Mouse (Mus musculus) heart, embryonic 15.5 days (tissue): ENCODE data around the gene Tarbp1. TPM values are rescaled to one million over a fixed set of nuclear protein-coding genes. Genes with fewer than 3 reads are reported as not detected.

Experiments used
- ATAC-seq: fragments of 200-750 bp; cut with Nextera tagmentation; replicated peaks from 2 replicates; pipeline ENCODE4 v1.8.0; 2017; ENCODE audit warnings: low read depth, moderate TSS enrichment; ENCODE audit not compliant: insufficient number of reproducible peaks, insufficient read depth, low FRiP score
- H3K27ac ChIP-seq: fragments of 300-500 bp; sonication (generic); 2 replicates; pipeline ENCODE4 v1.5.1; 2015; ENCODE audit warnings: mild to moderate bottlenecking, inconsistent platforms
- H3K27me3 ChIP-seq: fragments of 300-500 bp; sonication (generic); 2 replicates; pipeline ENCODE4 v1.6.1; 2015; ENCODE audit warnings: inconsistent platforms
- H3K36me3 ChIP-seq: fragments of 300-500 bp; sonication (generic); 2 replicates; pipeline ENCODE4 v1.6.1; 2015; ENCODE audit warnings: mild to moderate bottlenecking, inconsistent platforms
- H3K4me1 ChIP-seq: fragments of 300-500 bp; sonication (generic); replicated peaks from 2 replicates; pipeline ENCODE4 v1.6.1; 2015; ENCODE audit warnings: inconsistent platforms
- H3K4me2 ChIP-seq: fragments of 300-500 bp; sonication (generic); 2 replicates; pipeline ENCODE4 v1.6.1; 2015; ENCODE audit warnings: inconsistent platforms, mild to moderate bottlenecking, moderate library complexity
- H3K4me3 ChIP-seq: fragments of 300-500 bp; sonication (generic); 2 replicates; pipeline ENCODE4 v1.5.1; 2015; ENCODE audit warnings: mild to moderate bottlenecking, inconsistent platforms
- H3K9ac ChIP-seq: fragments of 300-500 bp; sonication (generic); 2 replicates; pipeline ENCODE4 v1.6.1; 2015; ENCODE audit warnings: mild to moderate bottlenecking, inconsistent platforms
- H3K9me3 ChIP-seq: fragments of 300-500 bp; sonication (generic); replicated peaks from 2 replicates; pipeline ENCODE4 v1.6.1; 2016; ENCODE audit warnings: inconsistent platforms
- WGBS: fragments of 180-500 bp; shearing (Covaris S2); methylation state at CpG from one replicate; pipeline ENCODE4 v1.1.7; 2015; ENCODE audit warnings: mixed read lengths; 5-methylcytosine and 5-hydroxymethylcytosine counted together
- polyA plus RNA-seq: library from polyadenylated mRNA; unstranded; fragments of >200 nt; fragmentation: Nextera tagmentation; extraction: Ambion mirVana; gene quantifications from 2 replicates; pipeline ENCODE4 v1.2.1, GENCODE M21; 2015

The Tarbp1 gene
- polyA plus RNA-seq, 1 experiment from 2014 or later: 1.0 TPM

DNA sequence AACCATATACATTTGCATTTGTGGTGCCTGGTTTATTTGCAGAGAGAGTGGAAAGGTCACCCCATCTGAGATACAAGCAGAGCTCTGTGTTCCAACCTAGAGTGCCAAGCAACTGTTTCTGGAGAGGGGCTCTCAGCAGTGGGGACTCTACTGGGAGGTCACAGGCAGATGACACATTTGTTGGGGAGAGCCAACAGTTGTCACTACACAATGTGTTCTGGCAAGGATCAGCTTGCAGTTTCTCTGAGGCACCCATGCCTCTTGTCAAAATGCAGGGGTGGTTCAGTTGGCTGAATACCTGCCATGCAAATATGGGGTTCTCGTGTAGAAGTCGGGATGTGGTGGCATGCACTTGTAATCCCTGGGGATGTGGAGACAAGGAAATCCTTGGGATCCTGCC lies 33.4 kb upstream of the Tarbp1 start:
- Histone ChIP-seq H3K9ac (no peak overlapping the region), H3K9me3 (no peaks in the 10 kb centered on the region), H3K4me3 (no peak overlapping the region), H3K4me2 (no peak overlapping the region), H3K27ac (no peak overlapping the region), H3K27me3 (no peaks in the 10 kb centered on the region), H3K4me1 (no peaks in the 10 kb centered on the region), H3K36me3 (no peaks in the 10 kb centered on the region)
- ATAC-seq: no peak
- 73% methylated on average over 2 of the region's 2 CpGs for WGBS

DNA sequence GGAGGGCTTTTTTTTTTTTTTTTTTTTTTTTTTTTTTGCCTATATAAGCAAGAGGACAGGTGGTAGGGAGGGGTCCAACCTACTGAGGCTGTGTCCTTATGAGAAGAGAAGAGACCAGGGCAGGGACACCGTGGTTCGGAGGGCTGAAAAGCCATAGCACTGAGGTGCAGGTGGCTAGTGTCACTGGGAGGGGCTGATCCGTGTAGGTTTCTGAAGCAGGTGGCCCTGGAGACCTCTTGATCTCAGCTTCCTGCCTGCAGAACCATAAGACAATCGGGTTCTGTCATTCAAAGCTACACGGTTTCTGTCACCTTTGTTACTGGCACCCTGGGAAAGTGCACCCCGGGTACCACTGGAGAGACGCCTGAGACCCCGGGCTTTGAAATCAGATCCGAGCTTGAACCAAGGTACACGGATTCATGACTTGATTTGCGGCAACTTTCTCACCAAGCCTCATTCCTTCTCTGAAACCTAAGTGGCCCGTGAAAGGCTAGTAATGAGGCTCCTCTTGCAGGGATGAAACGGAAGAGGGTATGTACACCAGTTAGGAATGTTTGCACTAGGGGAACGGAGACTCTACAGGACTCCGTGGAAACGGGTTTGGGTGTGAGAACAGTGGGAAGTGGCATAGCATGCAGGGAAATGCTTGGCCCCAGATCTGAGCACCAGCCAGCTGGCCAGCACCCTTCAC lies 29.8 kb upstream of the Tarbp1 start:
- Histone ChIP-seq H3K4me3 (no peak overlapping the region), H3K4me2 (no peak overlapping the region), H3K27me3 (no peaks in the 10 kb centered on the region), H3K27ac (no peak overlapping the region), H3K9me3 (no peaks in the 10 kb centered on the region), H3K36me3 (no peaks in the 10 kb centered on the region), H3K4me1 (peaks cover 8% of the 10 kb centered on the region), H3K9ac (no peak overlapping the region)
- WGBS: 78% methylated on average over 16 of the region's 16 CpGs
- no peak for ATAC-seq

DNA sequence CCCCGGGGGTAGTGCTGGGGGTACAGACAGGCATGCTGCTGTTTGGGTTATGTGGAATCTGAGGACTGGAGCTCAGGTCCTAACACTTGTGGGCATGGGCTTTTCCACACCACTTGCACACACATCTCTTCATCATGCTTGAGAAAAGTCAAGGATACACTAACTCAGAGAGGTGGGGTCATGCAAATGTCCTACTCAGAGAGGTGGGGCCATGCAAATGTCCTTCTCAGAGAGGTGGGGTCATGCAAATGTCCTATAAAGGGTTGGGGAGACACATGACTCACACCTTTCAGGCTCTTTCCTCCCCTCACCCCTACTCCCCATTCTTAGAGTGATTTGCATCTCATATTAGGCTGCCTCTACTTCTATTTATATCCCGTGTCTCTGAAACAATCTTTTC lies 27.9 kb upstream of the Tarbp1 start:
- Histone ChIP-seq H3K27ac (no peak overlapping the region), H3K4me1 (peaks cover 20% of the 10 kb centered on the region), H3K9ac (no peak overlapping the region), H3K4me2 (no peak overlapping the region), H3K9me3 (no peaks in the 10 kb centered on the region), H3K4me3 (no peak overlapping the region), H3K27me3 (no peaks in the 10 kb centered on the region), H3K36me3 (no peaks in the 10 kb centered on the region)
- 35% methylated on average over 2 of the region's 2 CpGs for WGBS
- no peak for ATAC-seq

DNA sequence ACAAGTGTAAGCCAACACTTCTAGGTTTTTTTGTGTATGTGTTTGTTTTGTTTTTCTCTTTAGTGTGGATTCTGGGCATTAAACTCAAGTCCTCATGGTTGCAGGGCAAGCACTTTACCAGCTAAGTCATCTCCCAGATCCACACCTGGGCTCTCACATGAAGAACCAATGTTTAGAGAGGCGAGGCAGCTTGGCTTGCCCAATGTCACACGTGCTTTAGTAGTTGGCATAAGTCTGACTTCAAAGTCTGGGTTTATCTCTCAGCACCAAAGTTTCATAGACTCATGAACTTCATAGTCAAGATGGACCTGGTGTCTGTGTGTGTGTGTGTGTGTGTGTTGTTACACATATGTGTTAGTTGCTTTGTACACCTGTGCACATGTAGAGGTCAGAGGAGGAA lies 24.5 kb upstream of the Tarbp1 start:
- Histone ChIP-seq H3K4me2 (no peak overlapping the region), H3K4me1 (peaks cover 24% of the 10 kb centered on the region), H3K36me3 (no peaks in the 10 kb centered on the region), H3K4me3 (no peak overlapping the region), H3K9ac (no peak overlapping the region), H3K27me3 (no peaks in the 10 kb centered on the region), H3K27ac (no peak overlapping the region), H3K9me3 (no peaks in the 10 kb centered on the region)
- 92% methylated on average over 2 of the region's 2 CpGs for WGBS
- no peak for ATAC-seq

DNA sequence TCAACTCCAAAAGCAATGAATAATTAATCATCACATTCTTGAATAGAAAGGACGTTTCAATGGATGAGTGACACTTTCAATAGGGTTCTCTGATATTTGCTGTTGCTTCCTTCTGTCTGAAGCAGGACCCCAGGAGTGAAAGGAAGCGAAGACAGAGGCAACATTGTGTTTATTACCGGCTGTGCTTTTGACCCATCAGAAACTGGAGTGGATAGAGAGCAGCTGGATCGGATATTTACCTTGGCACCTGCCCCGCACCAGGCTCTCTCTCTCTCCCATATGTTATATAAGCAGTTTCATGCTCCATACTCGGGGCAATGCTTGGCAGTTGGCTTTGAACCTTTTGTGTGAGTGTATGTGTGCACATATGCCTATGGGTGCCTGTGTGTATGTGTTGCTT lies 23.6 kb upstream of the Tarbp1 start:
- Histone ChIP-seq H3K4me1 (peaks cover 24% of the 10 kb centered on the region), H3K4me2 (no peak overlapping the region), H3K9me3 (no peaks in the 10 kb centered on the region), H3K4me3 (no peak overlapping the region), H3K27me3 (no peaks in the 10 kb centered on the region), H3K9ac (no peak overlapping the region), H3K36me3 (no peaks in the 10 kb centered on the region), H3K27ac (peak overlapping the region; percentile 83; the same call in 1 of the 2 replicates)
- WGBS: 49% methylated on average over 6 of the region's 6 CpGs
- no peak for ATAC-seq

DNA sequence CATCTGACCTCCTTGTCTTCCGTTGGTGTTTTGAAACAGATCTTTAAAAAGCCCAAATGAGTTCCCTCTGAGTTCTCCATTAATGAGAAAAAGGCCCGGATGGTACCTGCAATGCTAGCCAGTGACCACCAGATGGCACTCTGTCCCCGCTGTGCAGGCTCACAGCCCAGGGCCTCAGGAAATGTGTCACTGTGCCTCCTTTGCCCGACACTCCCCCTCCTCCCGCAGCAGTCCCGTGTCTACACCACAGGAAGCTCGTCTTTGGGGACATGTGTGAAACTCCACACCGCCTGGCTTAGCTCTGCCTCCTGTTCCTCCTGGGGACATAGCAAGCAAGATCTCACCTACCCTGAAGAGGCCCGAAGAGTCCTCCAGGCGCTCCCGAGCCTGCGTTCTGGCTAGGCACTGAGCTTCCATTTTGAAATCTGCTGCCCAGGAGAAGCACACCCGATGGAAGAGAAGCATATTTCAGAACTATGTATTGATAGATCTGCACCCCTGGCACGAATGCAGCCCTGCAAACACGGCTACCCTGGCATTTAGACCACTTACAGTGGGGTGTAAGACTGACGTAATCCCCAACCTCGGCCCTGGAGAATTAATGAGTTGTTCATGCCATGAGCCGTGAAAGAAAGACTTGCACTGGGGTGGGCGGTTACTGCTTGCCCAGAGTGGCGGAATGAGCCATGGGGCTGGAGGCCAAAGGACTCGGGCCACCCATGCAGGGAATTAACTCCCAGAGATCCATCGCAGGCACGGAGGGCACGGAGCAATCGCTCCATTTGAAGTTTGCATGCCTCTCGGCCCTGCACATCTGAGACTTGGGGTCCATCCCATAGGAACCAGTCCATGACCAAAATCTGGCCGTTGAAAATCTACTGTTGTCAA lies 22.9 kb upstream of the Tarbp1 start:
- 31% methylated on average over 27 of the region's 27 CpGs for WGBS
- no peaks in the 10 kb centered on the region for H3K27me3 ChIP-seq
- H3K36me3 ChIP-seq: no peaks in the 10 kb centered on the region
- H3K9ac ChIP-seq: peak overlapping the region; percentile 57
- peak overlapping the region; percentile 65 for H3K4me2 ChIP-seq
- no peaks in the 10 kb centered on the region for H3K9me3 ChIP-seq
- ATAC-seq: peak; percentile 89
- H3K4me1 ChIP-seq: peaks cover 20% of the 10 kb centered on the region
- peak overlapping the region; percentile 83 for H3K27ac ChIP-seq
- peak overlapping the region; percentile 40 for H3K4me3 ChIP-seq

DNA sequence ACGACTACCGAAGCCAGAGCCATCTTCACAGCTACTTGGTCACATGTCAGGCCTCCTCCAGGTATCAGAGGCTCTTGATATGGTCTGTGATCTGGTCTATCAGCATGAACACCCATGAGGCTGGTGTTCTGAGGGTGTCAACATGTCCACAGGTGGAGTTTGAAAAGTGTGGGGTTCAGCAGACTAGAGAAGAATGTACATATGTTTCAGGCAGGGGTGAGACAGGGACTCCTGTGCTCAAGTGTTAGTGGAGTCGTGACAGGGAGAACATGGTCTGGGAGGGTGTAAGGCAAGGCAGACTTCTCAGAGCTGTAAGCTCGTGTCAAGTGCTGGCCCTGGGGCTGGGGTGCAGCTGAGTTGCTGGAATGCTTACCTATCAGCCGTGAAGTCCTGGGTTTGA lies 22.1 kb upstream of the Tarbp1 start:
- peak; percentile 34 for ATAC-seq
- no peaks in the 10 kb centered on the region for H3K27me3 ChIP-seq
- no peaks in the 10 kb centered on the region for H3K36me3 ChIP-seq
- 53% methylated on average over 5 of the region's 5 CpGs for WGBS
- peak overlapping the region; percentile 7; the same call in 1 of the 2 replicates for H3K27ac ChIP-seq
- peaks cover 16% of the 10 kb centered on the region for H3K4me1 ChIP-seq
- peak overlapping the region; percentile 29; the same call in 1 of the 2 replicates for H3K9ac ChIP-seq
- H3K4me2 ChIP-seq: no peak overlapping the region; the same call in 1 of the 2 replicates
- no peaks in the 10 kb centered on the region for H3K9me3 ChIP-seq
- no peak overlapping the region for H3K4me3 ChIP-seq

DNA sequence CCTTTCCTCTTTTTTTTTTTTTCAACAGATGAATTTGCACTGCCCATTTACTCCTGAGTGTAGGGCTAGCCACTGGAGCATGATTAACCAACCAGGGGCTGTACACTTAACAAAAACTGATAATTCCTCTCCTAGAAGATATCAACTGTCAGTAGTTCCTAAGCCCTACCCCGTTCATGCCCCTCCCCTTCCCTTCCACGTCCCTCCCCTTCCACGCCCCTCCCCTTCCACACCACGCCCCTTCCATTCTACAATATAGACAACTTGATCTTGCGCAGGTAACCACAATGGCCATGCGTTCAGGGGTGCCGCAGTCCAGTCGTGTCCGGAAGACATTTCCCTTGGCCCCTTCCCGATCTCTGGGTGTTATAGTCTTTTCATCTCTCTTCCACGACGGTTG lies 20.6 kb upstream of the Tarbp1 start:
- H3K4me2 ChIP-seq: no peak overlapping the region
- ATAC-seq: no peak
- H3K27me3 ChIP-seq: no peaks in the 10 kb centered on the region
- peaks cover 16% of the 10 kb centered on the region for H3K4me1 ChIP-seq
- H3K9me3 ChIP-seq: no peaks in the 10 kb centered on the region
- no peak overlapping the region for H3K4me3 ChIP-seq
- WGBS: 83% methylated on average over 12 of the region's 12 CpGs
- H3K27ac ChIP-seq: no peak overlapping the region
- H3K9ac ChIP-seq: no peak overlapping the region
- no peaks in the 10 kb centered on the region for H3K36me3 ChIP-seq

DNA sequence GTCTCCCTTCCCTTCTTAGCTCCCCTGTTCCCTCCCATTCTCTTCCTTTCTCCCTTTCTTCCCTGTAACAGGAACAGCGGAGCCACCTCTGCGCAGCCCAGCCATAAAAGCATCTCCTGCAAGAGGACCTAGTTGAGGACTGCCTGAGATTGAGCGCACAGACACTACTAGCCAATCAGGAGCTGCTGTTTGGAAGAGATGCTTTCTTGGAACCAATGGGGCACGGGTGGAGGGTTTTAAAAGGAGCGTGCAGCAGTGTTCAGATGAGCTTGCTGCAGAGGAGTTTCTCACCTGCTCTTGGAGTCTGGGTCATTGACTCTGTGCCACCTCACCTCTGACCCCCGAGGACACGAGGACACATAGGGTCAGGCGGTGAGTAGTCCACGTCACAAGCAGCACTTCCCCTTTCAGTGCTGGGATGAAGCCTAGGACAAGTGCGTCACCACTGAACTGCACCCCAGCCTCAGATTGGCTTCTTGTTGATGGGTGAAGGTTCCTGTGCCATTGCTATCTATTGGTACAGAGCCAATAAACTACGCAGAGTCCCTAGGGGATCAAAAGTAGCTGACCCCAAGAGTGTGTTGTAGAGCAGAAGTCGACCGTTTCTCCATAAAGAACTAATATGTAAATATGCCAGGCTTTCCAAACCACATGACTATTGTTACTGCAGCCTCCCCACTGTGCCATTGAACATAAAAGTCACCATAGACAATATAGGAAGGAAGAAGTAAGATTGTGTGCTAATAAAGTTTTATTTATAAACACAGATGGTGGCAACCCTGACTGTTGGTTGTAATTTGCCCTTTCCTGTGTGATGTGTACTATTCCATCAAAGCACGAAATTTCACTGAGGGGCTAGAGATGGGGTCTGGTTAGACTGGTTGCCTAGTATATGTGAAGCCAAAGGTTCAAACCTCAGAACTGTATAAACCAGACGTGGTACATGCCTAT lies 19.6 kb upstream of the Tarbp1 start:
- Histone ChIP-seq H3K27ac (no peak overlapping the region), H3K9ac (no peak overlapping the region), H3K4me2 (no peak overlapping the region), H3K4me1 (peaks cover 16% of the 10 kb centered on the region), H3K36me3 (no peaks in the 10 kb centered on the region), H3K27me3 (no peaks in the 10 kb centered on the region), H3K4me3 (no peak overlapping the region), H3K9me3 (no peaks in the 10 kb centered on the region)
- WGBS: 72% methylated on average over 15 of the region's 15 CpGs
- ATAC-seq: no peak

DNA sequence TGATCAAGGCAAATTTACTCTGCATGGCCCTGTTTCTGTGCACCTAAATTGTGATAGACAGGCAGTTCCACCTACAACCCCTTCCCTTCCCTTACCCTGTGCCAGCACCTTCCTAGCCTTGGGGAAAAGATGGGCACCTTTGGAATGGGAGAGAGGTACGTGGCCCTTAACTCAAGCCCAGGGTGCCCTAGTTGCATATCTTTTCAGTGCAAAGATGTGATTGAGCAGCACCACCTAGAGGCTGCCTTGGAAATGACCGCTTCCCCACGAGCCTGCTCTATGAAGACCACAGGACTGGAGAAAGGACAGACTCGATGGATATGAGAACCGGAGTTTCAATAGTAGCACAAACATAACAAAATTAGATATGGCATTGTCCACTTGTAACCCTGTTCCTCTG lies 8.1 kb upstream of the Tarbp1 start:
- Histone ChIP-seq H3K27me3 (peaks cover 8% of the 10 kb centered on the region; the same call in 1 of the 2 replicates), H3K9me3 (no peaks in the 10 kb centered on the region), H3K27ac (no peak overlapping the region), H3K4me1 (peaks cover 4% of the 10 kb centered on the region), H3K4me3 (no peak overlapping the region), H3K9ac (no peak overlapping the region), H3K36me3 (no peaks in the 10 kb centered on the region), H3K4me2 (no peak overlapping the region)
- 9% methylated on average over 5 of the region's 5 CpGs for WGBS
- ATAC-seq: 0 out of 2 replicates have a peak, but pooled peaks have one; percentile 50

DNA sequence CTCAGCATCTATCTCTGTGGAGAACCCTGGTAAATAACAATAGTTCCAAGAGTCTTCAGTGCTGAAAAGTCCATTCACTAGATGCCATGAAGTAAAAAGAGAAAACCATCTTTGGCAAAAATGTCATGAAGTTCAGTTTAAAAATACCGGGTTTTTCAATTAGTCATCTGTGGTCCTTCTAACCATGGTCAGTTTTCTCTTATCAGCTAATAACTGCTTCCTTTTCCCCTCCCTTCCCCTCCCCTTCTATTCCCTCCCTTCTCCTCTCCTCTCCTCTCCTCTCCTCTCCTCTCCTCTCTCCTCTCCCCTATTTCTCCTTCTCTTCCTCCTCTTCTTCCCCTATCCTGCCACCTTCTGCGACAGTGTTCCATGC lies 7.5 kb upstream of the Tarbp1 start:
- no peaks in the 10 kb centered on the region for H3K9me3 ChIP-seq
- WGBS: 53% methylated on average over 2 of the region's 2 CpGs
- ATAC-seq: no peak
- peaks cover 10% of the 10 kb centered on the region; the same call in 1 of the 2 replicates for H3K27me3 ChIP-seq
- H3K36me3 ChIP-seq: no peaks in the 10 kb centered on the region
- no peak overlapping the region for H3K27ac ChIP-seq
- no peak overlapping the region for H3K4me2 ChIP-seq
- H3K4me1 ChIP-seq: peaks cover 4% of the 10 kb centered on the region
- H3K9ac ChIP-seq: no peak overlapping the region
- no peak overlapping the region for H3K4me3 ChIP-seq
